In genomic region chr19:28448811-28449210, GRCm38 (mm10) we compare ENCODE assay signal across 19 mouse cellular contexts.
DNase-seq lines count a peak whose midpoint lies in the region; ATAC-seq and TF ChIP-seq lines count a peak whose summit lies in the region.
"Had no signal": no experiment of that assay in that cellular context is flagged by ENCODE, and none has a peak within 500 bp of the region (broad histone marks: within the 10 kb centered on the region; RNA-seq: fewer than 3 reads in every experiment).

No protein-coding gene starts in this region.

- no peak for TF ChIP-seq POLR2A in limb, embryonic 14.5 days (IDR thresholded peaks at IDR 0.05; ENCODE audit: borderline replicate concordance, extremely low read depth, insufficient read depth, insufficient read length)

- no peak for TF ChIP-seq EP300 in liver, postnatal 0 days (IDR thresholded peaks at IDR 0.05; ENCODE audit: low read depth)

- no peaks in the 10 kb centered on the region for H3K36me3 ChIP-seq in embryonic facial prominence, embryonic 11.5 days (replicated peaks; ENCODE audit: control insufficient read depth, insufficient read depth, low read depth, low read length)
- H3K36me3 ChIP-seq in embryonic facial prominence, embryonic 10.5 days (replicated peaks): no peaks in the 10 kb centered on the region
- no peaks in the 10 kb centered on the region for H3K36me3 ChIP-seq in kidney, postnatal 0 days (ENCODE audit: insufficient read depth, low read length)
- H3K36me3 ChIP-seq in limb, embryonic 14.5 days (ENCODE audit: control insufficient read depth, insufficient read depth, low read length): no peaks in the 10 kb centered on the region
- H3K36me3 ChIP-seq in liver, postnatal 0 days (replicated peaks; ENCODE audit: insufficient read depth, low read length): no peaks in the 10 kb centered on the region
- H3K36me3 ChIP-seq: embryonic facial prominence, embryonic 12.5 days; heart, embryonic 13.5 days had no signal

- H3K9ac ChIP-seq in embryonic facial prominence, embryonic 11.5 days (replicated peaks; ENCODE audit: low read length): no peak overlapping the region
- H3K9ac ChIP-seq in kidney, postnatal 0 days (ENCODE audit: low read depth, low read length): no peak overlapping the region
- no peak overlapping the region for H3K9ac ChIP-seq in limb, embryonic 14.5 days (ENCODE audit: low read depth, low read length, severe bottlenecking)
- no peak overlapping the region for H3K9ac ChIP-seq in liver, postnatal 0 days (replicated peaks)
- H3K9ac ChIP-seq: embryonic facial prominence, embryonic 12.5 days; heart, embryonic 13.5 days had no signal

- no peaks in the 10 kb centered on the region for H3K27me3 ChIP-seq in embryonic facial prominence, embryonic 11.5 days (ENCODE audit: control insufficient read depth, insufficient read depth, low read length)
- no peaks in the 10 kb centered on the region for H3K27me3 ChIP-seq in embryonic facial prominence, embryonic 10.5 days (replicated peaks; ENCODE audit: low read depth, poor library complexity, severe bottlenecking)
- H3K27me3 ChIP-seq in kidney, postnatal 0 days (ENCODE audit: insufficient read depth, low read length): no peaks in the 10 kb centered on the region
- no peaks in the 10 kb centered on the region for H3K27me3 ChIP-seq in limb, embryonic 14.5 days (ENCODE audit: control insufficient read depth, insufficient read depth, low read length)
- H3K27me3 ChIP-seq in liver, postnatal 0 days (ENCODE audit: insufficient read depth, low read length): no peaks in the 10 kb centered on the region
- H3K27me3 ChIP-seq: heart, embryonic 13.5 days had no signal

- DNase-seq in embryonic facial prominence, embryonic 11.5 days (ENCODE audit: low spot score): peak; percentile 38
- no peak for DNase-seq in embryonic facial prominence, embryonic 10.5 days (ENCODE audit: low spot score)
- peak; percentile 64 for DNase-seq in kidney, postnatal 0 days (ENCODE audit: low spot score)
- DNase-seq in kidney, adult 11 months: no peak
- peak; percentile 57 for DNase-seq in forelimb bud, embryonic 11.5 days (ENCODE audit: low read depth, low spot score)
- peak; percentile 10 for DNase-seq in limb, embryonic 14.5 days (ENCODE audit: low spot score)
- no peak for DNase-seq in embryo, embryonic 9.5 days (ENCODE audit: extremely low spot score)
- DNase-seq in liver, postnatal 0 days: no peak
- DNase-seq: adrenal gland, adult 2 months; adrenal gland, postnatal 25 days; cerebellum, adult 18-20 months; cerebellum, adult 9-11 months; cerebellum, postnatal 36 days; gastrocnemius, postnatal 10 days; heart, postnatal 36 days had no signal

- no peaks in the 10 kb centered on the region for H3K4me1 ChIP-seq in embryonic facial prominence, embryonic 11.5 days (ENCODE audit: control insufficient read depth, insufficient read depth, low read length)
- peaks cover 43% of the 10 kb centered on the region for H3K4me1 ChIP-seq in embryonic facial prominence, embryonic 10.5 days
- peaks cover 4% of the 10 kb centered on the region; the same call in 1 of the 2 replicates for H3K4me1 ChIP-seq in kidney, postnatal 0 days (replicated peaks; ENCODE audit: insufficient read depth, low read length)
- peaks cover 17% of the 10 kb centered on the region for H3K4me1 ChIP-seq in limb, embryonic 14.5 days (ENCODE audit: control insufficient read depth, insufficient read depth, low read length)
- H3K4me1 ChIP-seq in liver, postnatal 0 days (ENCODE audit: insufficient read depth): no peaks in the 10 kb centered on the region

- no peak for ATAC-seq in embryonic facial prominence, embryonic 11.5 days (replicated peaks; ENCODE audit: insufficient number of reproducible peaks, low FRiP score, low TSS enrichment, low read depth)
- ATAC-seq in kidney, postnatal 0 days (replicated peaks; ENCODE audit: low FRiP score, low read depth): no peak
- no peak for ATAC-seq in limb, embryonic 14.5 days (ENCODE audit: low FRiP score, low read depth)
- no peak for ATAC-seq in liver, postnatal 0 days
- ATAC-seq: forebrain, embryonic 14.5 days; hindbrain, embryonic 16.5 days had no signal

- no peak overlapping the region for H3K4me3 ChIP-seq in embryonic facial prominence, embryonic 11.5 days (ENCODE audit: low read depth, low read length)
- no peak overlapping the region for H3K4me3 ChIP-seq in embryonic facial prominence, embryonic 10.5 days
- no peak overlapping the region for H3K4me3 ChIP-seq in kidney, postnatal 0 days (replicated peaks; ENCODE audit: low read depth, low read length)
- H3K4me3 ChIP-seq in limb, embryonic 14.5 days (replicated peaks; ENCODE audit: low read length): no peak overlapping the region
- no peak overlapping the region for H3K4me3 ChIP-seq in liver, postnatal 0 days (ENCODE audit: low read depth, low read length)
- H3K4me3 ChIP-seq: embryonic facial prominence, embryonic 12.5 days; heart, embryonic 13.5 days had no signal

- H3K27ac ChIP-seq in embryonic facial prominence, embryonic 11.5 days (replicated peaks; ENCODE audit: low read depth, low read length): no peak overlapping the region
- no peak overlapping the region for H3K27ac ChIP-seq in embryonic facial prominence, embryonic 10.5 days (replicated peaks)
- no peak overlapping the region for H3K27ac ChIP-seq in kidney, postnatal 0 days
- no peak overlapping the region for H3K27ac ChIP-seq in limb, embryonic 14.5 days (replicated peaks; ENCODE audit: low read depth, low read length)
- no peak overlapping the region for H3K27ac ChIP-seq in liver, postnatal 0 days (ENCODE audit: low read depth)
- H3K27ac ChIP-seq: embryonic facial prominence, embryonic 12.5 days; heart, embryonic 13.5 days had no signal

- WGBS in embryonic facial prominence, embryonic 11.5 days: 72% methylated on average over 4 of the region's 4 CpGs
- 83% methylated on average over 4 of the region's 4 CpGs for WGBS in embryonic facial prominence, embryonic 10.5 days
- WGBS in kidney, postnatal 0 days: 76% methylated on average over 4 of the region's 4 CpGs
- WGBS in limb, embryonic 14.5 days: 37% methylated on average over 4 of the region's 4 CpGs
- whole genome bisulfite sequencing in liver, postnatal 0 days (ENCODE audit: insufficient replicate concordance): 85% methylated on average over 4 of the region's 4 CpGs

- H3K4me2 ChIP-seq in embryonic facial prominence, embryonic 11.5 days (ENCODE audit: low read depth, low read length): no peak overlapping the region
- no peak overlapping the region for H3K4me2 ChIP-seq in kidney, postnatal 0 days (ENCODE audit: low read length)
- no peak overlapping the region for H3K4me2 ChIP-seq in limb, embryonic 14.5 days (replicated peaks; ENCODE audit: low read depth, low read length, severe bottlenecking)
- H3K4me2 ChIP-seq in liver, postnatal 0 days (ENCODE audit: low read depth, low read length): no peak overlapping the region
- H3K4me2 ChIP-seq: embryonic facial prominence, embryonic 12.5 days; heart, embryonic 13.5 days had no signal

- no peak for TF ChIP-seq CTCF in kidney, postnatal 0 days (IDR thresholded peaks at IDR 0.05; ENCODE audit: low read depth)
- TF ChIP-seq CTCF in liver, postnatal 0 days (IDR thresholded peaks at IDR 0.05; ENCODE audit: low read depth): no peak

- no peaks in the 10 kb centered on the region for H3K9me3 ChIP-seq in embryonic facial prominence, embryonic 11.5 days (replicated peaks; ENCODE audit: control insufficient read depth, low read length)
- no peaks in the 10 kb centered on the region for H3K9me3 ChIP-seq in embryonic facial prominence, embryonic 10.5 days
- H3K9me3 ChIP-seq in kidney, postnatal 0 days (replicated peaks; ENCODE audit: low read length): no peaks in the 10 kb centered on the region
- H3K9me3 ChIP-seq in limb, embryonic 14.5 days (ENCODE audit: control insufficient read depth, low read length): no peaks in the 10 kb centered on the region
- no peaks in the 10 kb centered on the region for H3K9me3 ChIP-seq in liver, postnatal 0 days (ENCODE audit: low read length)
- H3K9me3 ChIP-seq: embryonic facial prominence, embryonic 12.5 days; heart, embryonic 13.5 days had no signal

Comparison
In these comparisons a context has a peak if more than half of its experiments do, and no peak if none do; other contexts are left out.
1. DNase-seq: peak in embryonic facial prominence, embryonic 11.5 days (single experiment), kidney, postnatal 0 days (single experiment), forelimb bud, embryonic 11.5 days (single experiment) and limb, embryonic 14.5 days (single experiment); none in embryonic facial prominence, embryonic 10.5 days (single experiment), kidney, adult 11 months (single experiment), embryo, embryonic 9.5 days (single experiment) and liver, postnatal 0 days (single experiment).